Mouse (Mus musculus): ENCODE measurements around the gene Npr2.

Npr2 gene

GRCm38 (mm10) chr4:43629106-43629817 is 2.5 kb upstream of the Npr2 start:
- DNase-seq: peak in 1 of 2 experiments; percentile 19

DNA sequence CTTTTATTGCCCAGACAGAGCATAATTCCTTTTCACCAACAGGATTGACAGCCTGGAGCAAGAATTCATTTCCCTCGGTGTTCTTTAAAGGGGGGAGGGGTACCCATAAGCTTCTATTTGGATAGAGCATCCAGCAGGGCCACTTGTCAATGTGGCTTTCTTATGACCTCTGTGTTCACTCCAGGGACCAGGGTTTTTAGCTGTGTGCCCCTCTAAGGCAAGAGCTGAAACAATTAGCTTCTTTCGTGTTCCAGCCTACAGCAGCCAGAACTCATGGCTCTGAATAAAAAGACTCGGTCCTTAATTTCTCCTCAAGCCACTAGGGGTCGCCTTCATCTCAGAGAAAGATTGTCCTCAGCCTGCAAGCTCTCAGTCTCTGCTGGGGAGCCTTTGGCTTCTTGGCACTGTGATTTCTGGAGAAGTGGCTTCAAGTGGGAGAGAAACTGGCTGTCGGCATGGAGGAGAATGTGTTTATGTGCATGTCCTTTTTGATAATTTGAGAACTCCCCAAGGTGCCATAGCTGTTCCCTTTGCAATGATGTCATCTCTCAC is 1.6 kb upstream of the Npr2 start:
- peak; percentile 71 to 87 for DNase-seq

- DNase-seq: no peak
Observed at GRCm38 (mm10) chr4:43630671-43631045, 1.1 kb upstream of the Npr2 start.

GRCm38 (mm10) chr4:43631956-43632920 is 503 bp downstream of the Npr2 start:
- DNase-seq: peak in 1 of 2 experiments; percentile 40

DNA sequence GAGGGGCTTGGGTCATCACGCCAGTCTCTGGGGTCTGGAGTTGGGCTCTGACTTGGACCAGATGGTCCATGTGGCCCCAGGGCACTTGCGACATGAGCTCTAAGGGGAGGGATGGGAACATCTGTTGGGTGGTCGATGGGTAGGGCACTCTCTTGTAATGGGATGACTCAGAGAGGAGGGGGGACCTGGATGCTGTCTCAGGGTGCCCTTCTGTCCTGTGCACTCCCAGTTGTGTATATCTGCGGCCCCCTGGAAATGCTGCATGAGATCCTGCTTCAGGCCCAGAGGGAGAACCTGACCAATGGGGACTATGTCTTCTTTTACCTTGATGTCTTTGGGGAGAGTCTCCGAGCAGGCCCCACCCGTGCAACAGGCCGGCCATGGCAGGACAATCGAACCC is 1.6 kb downstream of the Npr2 start:
- DNase-seq: peak in 1 of 2 experiments; percentile 20

- DNase-seq: no peak
Observed at GRCm38 (mm10) chr4:43633736-43634135, 2.0 kb downstream of the Npr2 start.

GRCm38 (mm10) chr4:43634621-43635374 is 3.1 kb downstream of the Npr2 start:
- DNase-seq: peak in 1 of 2 experiments; percentile 16

- peak in 1 of 2 experiments; percentile 17 for DNase-seq
Observed at GRCm38 (mm10) chr4:43636751-43637150, 5.0 kb downstream of the Npr2 start.

DNA sequence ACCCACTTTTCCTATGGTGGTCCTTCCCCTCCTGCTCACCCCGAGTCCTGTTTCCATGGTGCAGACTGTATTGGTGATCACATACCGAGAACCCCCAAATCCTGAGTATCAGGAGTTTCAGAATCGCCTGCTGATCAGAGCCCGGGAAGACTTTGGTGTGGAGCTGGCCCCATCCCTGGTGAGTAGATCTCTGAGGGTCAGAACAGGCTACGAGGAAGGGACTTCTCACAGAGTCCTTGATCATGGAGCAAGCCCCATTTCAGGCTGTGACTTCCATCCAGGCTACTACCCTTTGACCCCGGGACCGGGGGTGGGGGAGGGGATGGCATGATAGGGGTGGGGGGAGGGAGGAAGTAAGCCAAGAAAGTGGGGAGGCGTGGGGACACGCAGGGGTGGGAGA is 8.3 kb downstream of the Npr2 start:
- DNase-seq: peak in 1 of 2 experiments; percentile 12

GRCm38 (mm10) chr4:43640491-43640890 is 8.8 kb downstream of the Npr2 start:
- DNase-seq: peak in 1 of 2 experiments; percentile 12

DNA sequence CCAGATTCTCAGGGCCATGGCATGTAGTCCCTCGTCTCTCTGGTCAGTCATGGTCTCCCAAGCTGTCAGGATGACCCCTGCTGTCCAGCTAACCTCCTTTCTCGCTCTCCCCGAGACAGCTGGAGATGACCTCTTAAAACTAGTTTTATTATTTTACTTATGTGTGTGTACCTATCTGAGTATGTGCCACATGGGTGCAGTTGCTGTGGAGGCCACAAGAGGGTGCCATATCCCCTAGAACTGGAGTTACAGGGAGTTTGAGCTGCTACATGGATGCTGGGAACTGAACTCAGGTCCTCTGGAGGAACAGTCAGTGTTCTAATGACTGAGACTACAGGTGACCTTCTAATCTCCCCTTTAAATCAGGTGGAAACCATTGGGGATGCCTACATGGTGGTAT is 18.0 kb downstream of the Npr2 start:
- no peak for DNase-seq

DNA sequence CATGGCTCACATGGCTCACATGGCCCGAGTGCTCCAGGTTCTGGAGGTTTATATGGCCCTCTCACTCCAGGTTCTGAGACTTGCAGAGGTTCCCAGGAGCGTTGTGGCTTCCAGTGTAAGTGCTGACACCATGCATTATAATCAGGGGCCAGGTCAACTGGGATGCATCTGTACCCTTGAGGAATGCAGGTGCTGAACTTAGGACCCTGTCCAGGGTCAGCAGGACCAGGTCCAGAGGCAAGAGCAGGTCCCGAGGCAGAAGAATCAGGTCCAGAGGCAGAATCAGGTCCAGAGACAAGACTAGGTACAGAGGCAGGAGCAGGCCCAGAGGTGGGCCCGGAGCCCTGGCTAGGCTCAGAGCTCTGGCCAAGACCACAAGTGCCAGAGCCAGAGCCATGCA is 21.0 kb downstream of the Npr2 start:
- no peak for DNase-seq

DNA sequence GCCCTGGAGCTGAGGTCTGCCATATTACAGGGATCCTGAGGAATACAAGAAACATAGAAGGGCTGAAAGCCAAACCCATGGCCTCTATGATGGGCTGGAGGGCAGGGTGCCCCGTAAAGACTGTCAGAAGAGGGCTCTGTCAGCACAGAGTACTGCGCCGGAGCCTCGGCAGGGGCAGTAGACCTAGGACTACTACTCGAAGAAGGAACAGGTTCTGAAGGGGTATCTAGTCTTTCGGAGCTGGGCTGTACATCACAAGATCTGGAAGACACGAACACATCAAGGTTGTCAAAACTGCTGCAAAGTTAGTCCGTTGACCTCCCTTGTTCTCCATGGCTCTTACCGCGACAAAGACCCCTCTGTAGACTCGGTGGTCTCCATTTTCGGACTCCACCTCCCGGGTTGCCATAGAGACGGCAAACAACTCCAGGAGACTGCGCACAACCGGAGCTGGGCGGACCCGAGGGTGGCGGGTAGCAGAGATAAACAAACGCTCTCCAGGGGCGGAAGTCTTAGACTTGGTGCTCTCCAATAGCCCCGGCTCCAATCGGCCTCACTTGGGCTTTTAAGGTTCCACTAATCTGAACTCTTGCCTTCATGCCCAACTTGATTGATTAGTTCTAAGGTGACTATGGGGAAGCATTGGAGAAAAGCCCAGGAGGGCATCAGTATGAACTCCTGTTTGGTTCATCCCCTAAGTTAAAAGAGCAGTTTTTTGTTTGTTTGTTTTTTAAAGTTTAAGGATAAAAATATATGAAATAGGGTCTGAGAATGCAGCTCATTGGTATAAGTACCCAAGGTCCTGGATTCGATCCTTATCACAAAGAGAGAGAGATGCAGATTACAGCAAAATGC is 21.7 kb downstream of the Npr2 start, which contains the start of gene Spag8:
TSS of gene Spag8 (minus strand) at position 434 of the 855 bp plus-strand sequence.
- peak; percentile 66 to 79 for DNase-seq

DNA sequence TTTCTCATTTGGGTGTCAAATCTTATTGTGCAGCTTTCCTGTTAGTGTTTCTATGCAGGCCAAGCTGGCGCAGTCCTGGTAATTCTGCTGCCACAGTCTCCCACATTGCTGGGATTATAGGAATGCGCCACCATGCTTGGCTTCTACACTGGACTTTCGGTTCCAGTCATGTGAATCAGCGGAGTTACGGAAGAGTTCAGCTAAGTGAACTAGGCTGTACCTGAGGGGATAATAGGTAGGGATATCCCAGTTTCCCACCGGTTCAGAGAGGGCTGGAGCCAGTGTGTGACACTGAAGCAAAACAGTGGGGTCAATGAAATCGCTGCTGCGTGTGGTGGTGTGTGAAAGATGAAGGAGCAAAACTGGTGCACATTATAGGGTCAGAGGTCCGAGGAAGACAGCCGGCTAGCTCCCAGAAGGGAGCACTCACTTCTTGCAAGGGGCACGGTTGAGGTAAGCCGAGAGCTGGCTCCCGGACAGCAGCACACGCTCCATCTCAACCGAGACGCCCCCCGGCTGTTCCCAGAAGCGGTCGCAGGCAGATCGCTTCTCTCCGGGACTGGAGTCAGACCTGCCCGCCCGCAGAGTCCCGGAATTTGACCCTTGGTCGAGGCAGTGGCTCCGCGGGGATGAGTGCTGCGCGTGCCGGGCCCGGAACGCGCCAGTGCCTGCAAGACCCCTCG is 24.1 kb downstream of the Npr2 start:
- no peak for DNase-seq

- DNase-seq: peak; percentile 94 to 96
Observed at GRCm38 (mm10) chr4:43656339-43657109, 24.8 kb downstream of the Npr2 start, which contains the start of gene Hint2. Hint2 (minus strand) TSS chr4:43656466.

GRCm38 (mm10) chr4:43657146-43657545 is 25.4 kb downstream of the Npr2 start:
- DNase-seq: no peak

- DNase-seq: peak in 1 of 2 experiments; percentile 29
Observed at GRCm38 (mm10) chr4:43666412-43666811, 34.7 kb downstream of the Npr2 start.

GRCm38 (mm10) chr4:43668782-43669427 is 37.2 kb downstream of the Npr2 start, which contains the start of the genes Tmem8b and Fam221b:
Tmem8b (plus strand) TSS chr4:43668971.
Fam221b (minus strand) TSS chr4:43669145.
- DNase-seq: peak; percentile 93

DNA sequence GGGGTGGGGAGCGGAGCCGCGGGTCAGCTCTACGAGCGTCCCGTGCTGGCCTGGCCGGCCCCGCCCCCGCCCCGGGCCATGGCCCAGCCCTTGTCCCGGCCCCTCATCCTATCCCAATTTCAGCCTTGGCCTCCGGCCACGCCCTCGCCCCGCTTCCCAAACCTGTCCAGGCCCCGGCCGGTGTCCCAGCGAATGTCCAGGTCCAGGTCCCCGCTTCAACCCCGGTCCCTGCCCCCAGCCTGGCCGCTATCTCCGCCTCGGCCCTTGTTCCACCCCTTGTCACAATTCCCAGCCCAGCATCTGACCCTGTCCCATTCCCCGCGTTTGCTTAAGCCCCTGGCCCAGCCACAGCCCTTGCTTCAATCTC is 37.7 kb downstream of the Npr2 start:
- DNase-seq: peak; percentile 84 to 88
